Mouse (Mus musculus): ENCODE data around the gene Nutf2-ps1.
"Not testable (repeated sequence)": the region's sequence is repeated elsewhere in the genome, so short reads cannot be mapped to it uniquely, and the experiment has no call there.

GRCm38 (mm10) chr19:53587686-53588085, 1.2 kb downstream of the Nutf2-ps1 start:
- TF ChIP-seq POLR2A (IDR thresholded peaks at IDR 0.05; ENCODE audit: borderline replicate concordance, low read depth, low read length); CTCF (IDR thresholded peaks at IDR 0.05; ENCODE audit: low read depth, low read length): not testable (repeated sequence)

Measured in bone marrow macrophage, adult 2 months (primary cell).